Mouse (Mus musculus) erythroid progenitor cell, adult 5-6 weeks (primary cell): ENCODE measurements around the gene Nxf3. TPM values are rescaled to one million over a fixed set of nuclear protein-coding genes. Genes with fewer than 3 reads are reported as not detected.

ENCODE experiments used
- total RNA-seq, 2 experiments: library from RNA; stranded (forward) in 1 of 2; stranded (reverse) in 1 of 2; fragments of 150-400 nt in 1 of 2; fragments of 186-747, 209-891 nt in 1 of 2; gene quantifications; 2 replicates each; pipeline versions ENCODE4 v1.2.3 to v1.2.4; 2015 to 2017; ENCODE audit warnings: low replicate concordance in 2 of 2

Gene Nxf3
- total RNA-seq, 2 experiments from 2014 or later = 3.4 TPM; not detected in 1

Other genes starting within 250 kb of the Nxf3 start
- not detected in 2 replicates for gene Gprasp2, start 246.2 kb downstream of the Nxf3 start, total RNA-seq (2015; ENCODE audit: low replicate concordance)
- not detected in 2 replicates for gene Gprasp2, start 246.2 kb downstream of the Nxf3 start, total RNA-seq (2017; ENCODE audit: low replicate concordance)
- gene Arxes2, start 91.4 kb downstream of the Nxf3 start, total RNA-seq (2015; ENCODE audit: low replicate concordance) = not detected in 2 replicates
- gene Arxes2, start 91.4 kb downstream of the Nxf3 start, total RNA-seq (2017; ENCODE audit: low replicate concordance) = not detected in 2 replicates
- gene Arxes1, start 51.9 kb downstream of the Nxf3 start, total RNA-seq (2015; ENCODE audit: low replicate concordance) = not detected in 2 replicates
- not detected in 2 replicates for gene Arxes1, start 51.9 kb downstream of the Nxf3 start, total RNA-seq (2017; ENCODE audit: low replicate concordance)
- not detected in 2 replicates for gene Bex2, start 17.0 kb downstream of the Nxf3 start, total RNA-seq (2015; ENCODE audit: low replicate concordance)
- gene Bex2, start 17.0 kb downstream of the Nxf3 start, total RNA-seq (2017; ENCODE audit: low replicate concordance) = not detected in 2 replicates
- 23.4 and 65.0 TPM in 2 replicates for gene Bex4, start 53.7 kb upstream of the Nxf3 start, total RNA-seq (2015; ENCODE audit: low replicate concordance)
- 35.6 and 40.6 TPM in 2 replicates for gene Bex4, start 53.7 kb upstream of the Nxf3 start, total RNA-seq (2017; ENCODE audit: low replicate concordance)
- 27.0 and 72.5 TPM in 2 replicates for gene Tceal8, start 87.1 kb upstream of the Nxf3 start, total RNA-seq (2015; ENCODE audit: low replicate concordance)
- gene Tceal8, start 87.1 kb upstream of the Nxf3 start, total RNA-seq (2017; ENCODE audit: low replicate concordance) = 53.2 and 63.0 TPM in 2 replicates
- not detected in 2 replicates for gene Tceal5, start 118.6 kb upstream of the Nxf3 start, total RNA-seq (2015; ENCODE audit: low replicate concordance)
- gene Tceal5, start 118.6 kb upstream of the Nxf3 start, total RNA-seq (2017; ENCODE audit: low replicate concordance) = not detected in 2 replicates
- gene Tceal7, start 129.5 kb upstream of the Nxf3 start, total RNA-seq (2015; ENCODE audit: low replicate concordance) = not detected in 2 replicates
- gene Tceal7, start 129.5 kb upstream of the Nxf3 start, total RNA-seq (2017; ENCODE audit: low replicate concordance) = not detected in 2 replicates
- gene Bex1, start 130.3 kb upstream of the Nxf3 start, total RNA-seq (2015; ENCODE audit: low replicate concordance) = 1.3 TPM in 1 of 2 replicates, not detected in the other
- gene Bex1, start 130.3 kb upstream of the Nxf3 start, total RNA-seq (2017; ENCODE audit: low replicate concordance) = not detected in 2 replicates
- 47.8 and 73.9 TPM in 2 replicates for gene Tceal9, start 159.8 kb upstream of the Nxf3 start, total RNA-seq (2015; ENCODE audit: low replicate concordance)
- gene Tceal9, start 159.8 kb upstream of the Nxf3 start, total RNA-seq (2017; ENCODE audit: low replicate concordance) = 80.9 and 85.2 TPM in 2 replicates
- 96.2 and 127 TPM in 2 replicates for gene Bex3, start 185.0 kb upstream of the Nxf3 start, total RNA-seq (2015; ENCODE audit: low replicate concordance)
- gene Bex3, start 185.0 kb upstream of the Nxf3 start, total RNA-seq (2017; ENCODE audit: low replicate concordance) = 26.9 and 32.9 TPM in 2 replicates